Mouse (Mus musculus) liver, embryonic 14.5 days (tissue): ENCODE data around the gene Sinhcaf.

Experiments used
- CTCF ChIP-seq: IDR thresholded peaks from 2 replicates; pipeline ENCODE4 v1.5.1; 2016; ENCODE audit warnings: antibody characterized with exemption, low read depth, control low read depth
- EP300 ChIP-seq: IDR thresholded peaks from 2 replicates; pipeline ENCODE4 v1.6.1; 2016; ENCODE audit warnings: antibody characterized with exemption, low read depth

DNA sequence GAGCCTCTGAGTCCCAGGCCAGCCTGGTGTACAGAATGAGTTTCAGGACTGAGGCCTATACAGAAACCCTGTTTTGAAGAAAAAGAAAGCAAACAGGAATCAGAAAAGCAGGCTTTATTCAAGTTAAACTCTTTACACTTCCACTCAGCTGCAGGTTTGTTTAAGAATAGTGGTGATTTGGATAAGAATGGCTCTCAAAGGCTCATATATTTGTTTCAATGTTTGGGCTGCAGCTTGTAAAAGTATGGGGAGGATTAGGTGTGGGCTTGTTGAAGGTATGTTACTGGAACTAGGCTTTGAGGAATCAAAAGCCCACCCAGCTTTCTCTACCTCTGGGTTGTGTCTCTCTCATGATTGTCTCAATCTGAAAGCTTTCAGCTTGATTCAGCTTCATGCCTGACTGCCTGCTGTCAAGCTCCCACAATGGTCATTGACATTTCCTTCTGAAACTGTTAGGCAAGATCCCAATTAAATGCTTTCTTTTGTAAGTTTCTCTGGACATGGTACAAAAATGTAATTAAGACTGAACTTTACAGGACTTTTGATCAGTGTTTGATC, 27.3 kb downstream of the Sinhcaf start:
- no peak for TF ChIP-seq EP300
- no peak for TF ChIP-seq CTCF
